Mouse (Mus musculus) liver, embryonic 14.5 days (tissue): Measurements from ENCODE around the gene Stk17b.

Experiments
- CTCF ChIP-seq: IDR thresholded peaks from 2 replicates; pipeline ENCODE4 v1.5.1; 2016; ENCODE audit warnings: antibody characterized with exemption, low read depth, control low read depth
- EP300 ChIP-seq: IDR thresholded peaks from 2 replicates; pipeline ENCODE4 v1.6.1; 2016; ENCODE audit warnings: antibody characterized with exemption, low read depth

- TF ChIP-seq CTCF = no peak
- TF ChIP-seq EP300 = no peak
These were observed at the start of gene Stk17b for GRCm38 (mm10) chr1:53784721-53785418.
